Mouse (Mus musculus): ENCODE measurements around the gene Trio. TPM values are rescaled to one million over a fixed set of nuclear protein-coding genes. Genes with fewer than 3 reads are reported as not detected.

The Trio gene
- polyA plus RNA-seq, 1 experiment from 2014 or later = 15.9 TPM

GRCm38 (mm10) chr15:27791141-27791540 lies 234.5 kb downstream of the Trio start:
- 89% methylated on average over 5 of the region's 5 CpGs for WGBS
- H3K9ac ChIP-seq = no peak overlapping the region

GRCm38 (mm10) chr15:27790699-27791098 lies 234.9 kb downstream of the Trio start:
- no peak overlapping the region for H3K27ac ChIP-seq
- H3K27me3 ChIP-seq (replicated peaks) = no peaks in the 10 kb centered on the region
- H3K4me1 ChIP-seq (replicated peaks) = peaks cover 29% of the 10 kb centered on the region
- 80% methylated on average over 6 of the region's 6 CpGs for WGBS
- H3K36me3 ChIP-seq = no peaks in the 10 kb centered on the region
- H3K9ac ChIP-seq = no peak overlapping the region
- no peak overlapping the region for H3K4me2 ChIP-seq (replicated peaks)
- no peaks in the 10 kb centered on the region for H3K9me3 ChIP-seq
- no peak for ATAC-seq
- H3K4me3 ChIP-seq (replicated peaks) = no peak overlapping the region

More at GRCm38 (mm10) chr15:27791141-27791540, 234.5 kb downstream of the Trio start:
- Histone ChIP-seq H3K27me3 (replicated peaks) (no peaks in the 10 kb centered on the region), H3K4me2 (replicated peaks) (no peak overlapping the region), H3K27ac (no peak overlapping the region), H3K36me3 (no peaks in the 10 kb centered on the region), H3K9me3 (no peaks in the 10 kb centered on the region), H3K4me3 (replicated peaks) (no peak overlapping the region), H3K4me1 (replicated peaks) (peaks cover 34% of the 10 kb centered on the region)
- no peak for ATAC-seq

- Histone ChIP-seq H3K9me3 (no peaks in the 10 kb centered on the region), H3K4me3 (replicated peaks) (no peak overlapping the region), H3K36me3 (no peaks in the 10 kb centered on the region), H3K27me3 (replicated peaks) (no peaks in the 10 kb centered on the region), H3K4me2 (replicated peaks) (no peak overlapping the region), H3K27ac (peak overlapping the region; percentile 66), H3K9ac (no peak overlapping the region), H3K4me1 (replicated peaks) (peaks cover 38% of the 10 kb centered on the region)
- no peak for ATAC-seq
- 51% methylated on average over 3 of the region's 3 CpGs for WGBS
Observed at GRCm38 (mm10) chr15:27789325-27789724, 236.3 kb downstream of the Trio start.

GRCm38 (mm10) chr15:27788122-27788759 lies 237.4 kb downstream of the Trio start:
- Histone ChIP-seq H3K9ac (peak overlapping the region; percentile 29), H3K27ac (peak overlapping the region; percentile 86), H3K4me3 (replicated peaks) (peak overlapping the region; percentile 38), H3K4me1 (replicated peaks) (peaks cover 46% of the 10 kb centered on the region), H3K36me3 (no peaks in the 10 kb centered on the region), H3K4me2 (replicated peaks) (peak overlapping the region; percentile 54), H3K27me3 (replicated peaks) (no peaks in the 10 kb centered on the region), H3K9me3 (no peaks in the 10 kb centered on the region)
- ATAC-seq = peak; percentile 63
- 44% methylated on average over 17 of the region's 17 CpGs for WGBS

- H3K27me3 ChIP-seq (replicated peaks) = no peaks in the 10 kb centered on the region
- H3K4me2 ChIP-seq (replicated peaks) = peak overlapping the region; percentile 54
- peak overlapping the region; percentile 38 for H3K4me3 ChIP-seq (replicated peaks)
- no peaks in the 10 kb centered on the region for H3K9me3 ChIP-seq
- H3K4me1 ChIP-seq (replicated peaks) = peaks cover 43% of the 10 kb centered on the region
- H3K9ac ChIP-seq = peak overlapping the region; percentile 29
- H3K27ac ChIP-seq = no peak overlapping the region
- no peaks in the 10 kb centered on the region for H3K36me3 ChIP-seq
- no peak for ATAC-seq
- WGBS = 62% methylated on average over 4 of the region's 4 CpGs
Observed at GRCm38 (mm10) chr15:27787151-27787550, 238.5 kb downstream of the Trio start.

- Histone ChIP-seq H3K4me1 (replicated peaks) (peaks cover 50% of the 10 kb centered on the region), H3K36me3 (no peaks in the 10 kb centered on the region), H3K4me2 (replicated peaks) (peak overlapping the region; percentile 54), H3K27ac (peak overlapping the region; percentile 20; the same call in 1 of the 2 replicates), H3K27me3 (replicated peaks) (no peaks in the 10 kb centered on the region), H3K4me3 (replicated peaks) (peak overlapping the region; percentile 38), H3K9ac (peak overlapping the region; percentile 29; the same call in 1 of the 2 replicates), H3K9me3 (no peaks in the 10 kb centered on the region)
- no peak for ATAC-seq
- WGBS = 51% methylated on average over 11 of the region's 11 CpGs
Observed at GRCm38 (mm10) chr15:27786418-27786817, 239.2 kb downstream of the Trio start.

GRCm38 (mm10) chr15:27785280-27786001 lies 240.2 kb downstream of the Trio start:
- H3K27ac ChIP-seq = peak overlapping the region; percentile 58
- peak; percentile 63 for ATAC-seq
- no peak overlapping the region for H3K9ac ChIP-seq
- 33% methylated on average over 12 of the region's 12 CpGs for WGBS
- no peaks in the 10 kb centered on the region for H3K36me3 ChIP-seq
- H3K4me2 ChIP-seq (replicated peaks) = peak overlapping the region; percentile 47
- H3K4me1 ChIP-seq (replicated peaks) = peaks cover 55% of the 10 kb centered on the region
- no peaks in the 10 kb centered on the region for H3K27me3 ChIP-seq (replicated peaks)
- peak overlapping the region; percentile 7; the same call in 1 of the 2 replicates for H3K4me3 ChIP-seq (replicated peaks)
- no peaks in the 10 kb centered on the region for H3K9me3 ChIP-seq

GRCm38 (mm10) chr15:27784126-27784563 lies 241.5 kb downstream of the Trio start:
- Histone ChIP-seq H3K9ac (no peak overlapping the region), H3K9me3 (no peaks in the 10 kb centered on the region), H3K36me3 (no peaks in the 10 kb centered on the region), H3K4me3 (replicated peaks) (no peak overlapping the region), H3K4me2 (replicated peaks) (peak overlapping the region; percentile 47), H3K27me3 (replicated peaks) (no peaks in the 10 kb centered on the region), H3K4me1 (replicated peaks) (peaks cover 57% of the 10 kb centered on the region), H3K27ac (peak overlapping the region; percentile 83)
- 16% methylated on average over 10 of the region's 10 CpGs for WGBS
- peak; percentile 74 for ATAC-seq

- Histone ChIP-seq H3K4me2 (replicated peaks) (peak overlapping the region; percentile 47), H3K9ac (peak overlapping the region; percentile 14; the same call in 1 of the 2 replicates), H3K27me3 (replicated peaks) (no peaks in the 10 kb centered on the region), H3K9me3 (no peaks in the 10 kb centered on the region), H3K4me3 (replicated peaks) (no peak overlapping the region), H3K36me3 (no peaks in the 10 kb centered on the region), H3K27ac (peak overlapping the region; percentile 83), H3K4me1 (replicated peaks) (peaks cover 62% of the 10 kb centered on the region)
- 23% methylated on average over 12 of the region's 12 CpGs for WGBS
- ATAC-seq = peak; percentile 24; the same call in 1 of the 2 replicates
Observed at GRCm38 (mm10) chr15:27783541-27784125, 242.0 kb downstream of the Trio start.

- 52% methylated on average over 8 of the region's 8 CpGs for WGBS
- 0 out of 2 replicates have a peak overlapping the region, but pooled peaks have one; percentile 14 for H3K9ac ChIP-seq
- H3K9me3 ChIP-seq = no peaks in the 10 kb centered on the region
- H3K27me3 ChIP-seq (replicated peaks) = no peaks in the 10 kb centered on the region
- peak overlapping the region; percentile 83 for H3K27ac ChIP-seq
- no peak for ATAC-seq
- H3K36me3 ChIP-seq = no peaks in the 10 kb centered on the region
- peaks cover 67% of the 10 kb centered on the region for H3K4me1 ChIP-seq (replicated peaks)
- no peak overlapping the region for H3K4me3 ChIP-seq (replicated peaks)
- peak overlapping the region; percentile 47 for H3K4me2 ChIP-seq (replicated peaks)
Observed at GRCm38 (mm10) chr15:27783092-27783491, 242.6 kb downstream of the Trio start.

GRCm38 (mm10) chr15:27782383-27783036 lies 243.1 kb downstream of the Trio start:
- 43% methylated on average over 15 of the region's 15 CpGs for WGBS
- Histone ChIP-seq H3K4me1 (replicated peaks) (peaks cover 71% of the 10 kb centered on the region), H3K36me3 (no peaks in the 10 kb centered on the region), H3K27ac (no peak overlapping the region), H3K9me3 (no peaks in the 10 kb centered on the region), H3K9ac (no peak overlapping the region), H3K4me2 (replicated peaks) (0 out of 2 replicates have a peak overlapping the region, but pooled peaks have one; percentile 47), H3K4me3 (replicated peaks) (no peak overlapping the region), H3K27me3 (replicated peaks) (no peaks in the 10 kb centered on the region)
- ATAC-seq = peak; percentile 24

GRCm38 (mm10) chr15:27779827-27780226 lies 245.8 kb downstream of the Trio start:
- H3K4me1 ChIP-seq (replicated peaks) = peaks cover 70% of the 10 kb centered on the region
- no peak overlapping the region for H3K4me2 ChIP-seq (replicated peaks)
- no peaks in the 10 kb centered on the region for H3K36me3 ChIP-seq
- WGBS = 28% methylated on average over 10 of the region's 10 CpGs
- H3K9ac ChIP-seq = no peak overlapping the region
- no peaks in the 10 kb centered on the region for H3K9me3 ChIP-seq
- peak overlapping the region; percentile 77 for H3K27ac ChIP-seq
- H3K4me3 ChIP-seq (replicated peaks) = no peak overlapping the region
- ATAC-seq = no peak
- no peaks in the 10 kb centered on the region for H3K27me3 ChIP-seq (replicated peaks)
